19 mouse cellular contexts compared by ENCODE assay signal in the genomic region with DNA sequence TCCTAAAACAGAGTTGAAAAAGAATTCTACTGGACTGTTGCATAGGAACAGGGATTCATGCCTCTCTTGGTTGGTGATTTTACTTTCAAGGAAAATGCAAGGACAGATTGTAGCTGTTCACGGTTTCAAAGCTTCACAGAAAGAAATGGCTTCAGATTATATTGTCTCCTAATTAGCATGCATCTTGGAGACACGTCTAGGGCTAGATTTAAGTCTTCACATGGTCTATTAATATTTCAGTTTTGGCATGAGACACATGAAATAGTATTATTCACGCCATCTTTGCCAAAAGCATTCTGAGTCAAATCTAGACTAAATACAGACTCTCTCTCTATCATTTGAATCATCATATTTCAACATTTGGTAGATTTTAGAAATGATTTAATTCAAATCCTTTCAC. TPM values are rescaled to one million over a fixed set of nuclear protein-coding genes. Genes with fewer than 3 reads are reported as not detected.
DNase-seq lines count a peak whose midpoint lies in the region; ATAC-seq and TF ChIP-seq lines count a peak whose summit lies in the region.
"Had no signal": no experiment of that assay in that cellular context is flagged by ENCODE, and none has a peak within 500 bp of the region (broad histone marks: within the 10 kb centered on the region; RNA-seq: fewer than 3 reads in every experiment).

No protein-coding gene starts in this region.

- no peak overlapping the region for H3K27ac ChIP-seq in forebrain, embryonic 13.5 days
- H3K27ac ChIP-seq in forebrain, embryonic 11.5 days (ENCODE audit: low read depth, low read length) = no peak overlapping the region
- peak overlapping the region; percentile 78; the same call in 1 of the 2 replicates for H3K27ac ChIP-seq in kidney, adult 2 months (ENCODE audit: insufficient read depth, low read depth, low read length)
- 0 out of 2 replicates have a peak overlapping the region, but pooled peaks have one; percentile 60 for H3K27ac ChIP-seq in forebrain, postnatal 0 days (ENCODE audit: low read depth, low read length)
- no peak overlapping the region for H3K27ac ChIP-seq in limb, embryonic 10.5 days
- H3K27ac ChIP-seq in intestine, embryonic 15.5 days = no peak overlapping the region
- H3K27ac ChIP-seq: gastrocnemius, adult 2 months; heart, embryonic 13.5 days; hindbrain, embryonic 15.5 days; kidney, embryonic 15.5 days had no signal

- TF ChIP-seq POLR2A in kidney, adult 2 months (IDR thresholded peaks at IDR 0.05; ENCODE audit: low read depth, low read length) = no peak
- no peak for TF ChIP-seq POLR2A in brain, embryonic 14.5 days (IDR thresholded peaks at IDR 0.05; ENCODE audit: borderline replicate concordance, extremely low read depth, insufficient read depth, insufficient read length, poor library complexity, severe bottlenecking)

- no peak overlapping the region for H3K4me2 ChIP-seq in forebrain, embryonic 13.5 days
- no peak overlapping the region for H3K4me2 ChIP-seq in forebrain, embryonic 11.5 days (ENCODE audit: low read depth, low read length, severe bottlenecking)
- no peak overlapping the region for H3K4me2 ChIP-seq in forebrain, postnatal 0 days (ENCODE audit: low read depth)
- H3K4me2 ChIP-seq in intestine, embryonic 15.5 days (replicated peaks) = no peak overlapping the region
- H3K4me2 ChIP-seq: heart, embryonic 13.5 days; hindbrain, embryonic 15.5 days; kidney, embryonic 15.5 days had no signal

- DNase-seq in forebrain, embryonic 11.5 days (ENCODE audit: low spot score) = no peak
- DNase-seq in kidney, adult 2 months = no peak
- DNase-seq in kidney, adult 9 months = no peak
- peak; percentile 26 for DNase-seq in brain, embryonic 14.5 days (ENCODE audit: low read depth)
- peak; percentile 64 for DNase-seq in forebrain, postnatal 0 days
- no peak for DNase-seq in limb, embryonic 10.5 days (ENCODE audit: low spot score)
- DNase-seq: adrenal gland, adult 2 months; adrenal gland, postnatal 36 days; cerebellum, adult 2 months; cerebellum, postnatal 10 days; gastrocnemius, adult 2 months; gastrocnemius, postnatal 25 days; heart, postnatal 36 days; kidney, adult 11 months had no signal

- no peak for TF ChIP-seq CTCF in kidney, adult 2 months (conservative IDR thresholded peaks at IDR 0.05; ENCODE audit: insufficient read depth, insufficient read length, low read depth, low read length)
- TF ChIP-seq CTCF in brain, embryonic 14.5 days (IDR thresholded peaks at IDR 0.05; ENCODE audit: borderline replicate concordance, extremely low read depth, insufficient read depth, insufficient read length) = no peak
- TF ChIP-seq CTCF in forebrain, postnatal 0 days (IDR thresholded peaks at IDR 0.05; ENCODE audit: low read depth) = no peak

- H3K27me3 ChIP-seq in forebrain, embryonic 13.5 days = no peaks in the 10 kb centered on the region
- H3K27me3 ChIP-seq in forebrain, embryonic 11.5 days (ENCODE audit: control insufficient read depth, insufficient read depth, low read length) = no peaks in the 10 kb centered on the region
- no peaks in the 10 kb centered on the region for H3K27me3 ChIP-seq in kidney, adult 2 months (replicated peaks; ENCODE audit: control insufficient read depth, insufficient read depth, low read length)
- no peaks in the 10 kb centered on the region for H3K27me3 ChIP-seq in forebrain, postnatal 0 days (ENCODE audit: insufficient read depth, low read length)
- H3K27me3 ChIP-seq in limb, embryonic 10.5 days (ENCODE audit: low read depth, poor library complexity, severe bottlenecking) = no peaks in the 10 kb centered on the region
- H3K27me3 ChIP-seq in intestine, embryonic 15.5 days (replicated peaks) = no peaks in the 10 kb centered on the region
- H3K27me3 ChIP-seq: heart, embryonic 13.5 days; hindbrain, embryonic 15.5 days; kidney, embryonic 15.5 days had no signal

- H3K9ac ChIP-seq in forebrain, embryonic 13.5 days = no peak overlapping the region
- H3K9ac ChIP-seq in forebrain, embryonic 11.5 days (ENCODE audit: low read length) = no peak overlapping the region
- no peak overlapping the region for H3K9ac ChIP-seq in forebrain, postnatal 0 days
- no peak overlapping the region for H3K9ac ChIP-seq in intestine, embryonic 15.5 days
- H3K9ac ChIP-seq: heart, embryonic 13.5 days; hindbrain, embryonic 15.5 days; kidney, embryonic 15.5 days had no signal

- H3K4me3 ChIP-seq in forebrain, embryonic 13.5 days = no peak overlapping the region
- no peak overlapping the region for H3K4me3 ChIP-seq in forebrain, embryonic 11.5 days (ENCODE audit: low read depth, low read length)
- H3K4me3 ChIP-seq in kidney, adult 2 months (ENCODE audit: insufficient read depth, low read depth, low read length) = no peak overlapping the region
- no peak overlapping the region for H3K4me3 ChIP-seq in forebrain, postnatal 0 days (ENCODE audit: low read depth, low read length)
- H3K4me3 ChIP-seq in limb, embryonic 10.5 days = no peak overlapping the region
- no peak overlapping the region for H3K4me3 ChIP-seq in intestine, embryonic 15.5 days (replicated peaks)
- H3K4me3 ChIP-seq: gastrocnemius, adult 2 months; heart, embryonic 13.5 days; hindbrain, embryonic 15.5 days; kidney, embryonic 15.5 days had no signal

- peak; percentile 48; the same call in 1 of the 2 replicates for ATAC-seq in forebrain, embryonic 13.5 days
- no peak for ATAC-seq in forebrain, embryonic 11.5 days (replicated peaks; ENCODE audit: low FRiP score)
- ATAC-seq in forebrain, postnatal 0 days = peak; percentile 94
- no peak for ATAC-seq in intestine, embryonic 15.5 days

- H3K9me3 ChIP-seq in forebrain, embryonic 13.5 days (replicated peaks) = no peaks in the 10 kb centered on the region
- H3K9me3 ChIP-seq in forebrain, embryonic 11.5 days (ENCODE audit: control insufficient read depth, low read length) = no peaks in the 10 kb centered on the region
- no peaks in the 10 kb centered on the region for H3K9me3 ChIP-seq in forebrain, postnatal 0 days (ENCODE audit: low read length)
- H3K9me3 ChIP-seq in limb, embryonic 10.5 days (replicated peaks) = no peaks in the 10 kb centered on the region
- no peaks in the 10 kb centered on the region for H3K9me3 ChIP-seq in intestine, embryonic 15.5 days
- H3K9me3 ChIP-seq: hindbrain, embryonic 15.5 days; kidney, embryonic 15.5 days had no signal

- no peaks in the 10 kb centered on the region for H3K4me1 ChIP-seq in forebrain, embryonic 13.5 days
- no peaks in the 10 kb centered on the region for H3K4me1 ChIP-seq in forebrain, embryonic 11.5 days (replicated peaks; ENCODE audit: control insufficient read depth, insufficient read depth, low read length)
- H3K4me1 ChIP-seq in kidney, adult 2 months (ENCODE audit: control insufficient read depth, insufficient read depth, low read length) = peaks cover 17% of the 10 kb centered on the region; the same call in 1 of the 2 replicates
- no peaks in the 10 kb centered on the region for H3K4me1 ChIP-seq in forebrain, postnatal 0 days (ENCODE audit: insufficient read depth)
- no peaks in the 10 kb centered on the region for H3K4me1 ChIP-seq in limb, embryonic 10.5 days
- no peaks in the 10 kb centered on the region for H3K4me1 ChIP-seq in intestine, embryonic 15.5 days (replicated peaks)
- H3K4me1 ChIP-seq: heart, embryonic 13.5 days; hindbrain, embryonic 15.5 days; kidney, embryonic 15.5 days had no signal

- H3K36me3 ChIP-seq in forebrain, embryonic 13.5 days (ENCODE audit: poor library complexity, severe bottlenecking) = no peaks in the 10 kb centered on the region
- no peaks in the 10 kb centered on the region for H3K36me3 ChIP-seq in forebrain, embryonic 11.5 days (ENCODE audit: control insufficient read depth, insufficient read depth, low read length)
- H3K36me3 ChIP-seq in kidney, adult 2 months (ENCODE audit: control insufficient read depth, insufficient read depth, low read length) = no peaks in the 10 kb centered on the region
- H3K36me3 ChIP-seq in forebrain, postnatal 0 days (ENCODE audit: insufficient read depth) = no peaks in the 10 kb centered on the region
- H3K36me3 ChIP-seq in limb, embryonic 10.5 days = no peaks in the 10 kb centered on the region
- H3K36me3 ChIP-seq in intestine, embryonic 15.5 days = no peaks in the 10 kb centered on the region
- H3K36me3 ChIP-seq: heart, embryonic 13.5 days; hindbrain, embryonic 15.5 days; kidney, embryonic 15.5 days had no signal

- WGBS in forebrain, embryonic 13.5 days = 78% methylated on average over 3 of the region's 3 CpGs
- 79% methylated on average over 3 of the region's 3 CpGs for WGBS in forebrain, embryonic 11.5 days
- 83% methylated on average over 3 of the region's 3 CpGs for WGBS in kidney, adult 2 months
- 46% methylated on average over 3 of the region's 3 CpGs for WGBS in forebrain, postnatal 0 days
- WGBS in limb, embryonic 10.5 days = 79% methylated on average over 3 of the region's 3 CpGs
- WGBS in intestine, embryonic 15.5 days = 76% methylated on average over 3 of the region's 3 CpGs

RNA-seq across cellular contexts. Expression of gene Cul3, which starts 50.1 kb away (rescaled TPM):
- 35.1 and 39.6 TPM in 2 replicates for polyA plus RNA-seq in forebrain, embryonic 13.5 days (2015; fragmentation: Nextera tagmentation; extraction: Ambion mirVana)
- 47.9 and 51.7 TPM in 2 replicates for polyA plus RNA-seq in forebrain, embryonic 11.5 days (2014; fragmentation: Nextera tagmentation; extraction: Ambion mirVana)
- polyA plus RNA-seq in kidney, adult 2 months (2012; rRNA removed) = 15.8 and 23.9 TPM in 2 replicates
- 49.3 and 75.0 TPM in 2 replicates for polyA plus RNA-seq in brain, embryonic 14.5 days (2012; rRNA removed)
- total RNA-seq in forebrain, postnatal 0 days (2014; rRNA removed) = 93.3 and 99.6 TPM in 2 replicates
- polyA plus RNA-seq in forebrain, postnatal 0 days (2015; fragmentation: Nextera tagmentation; extraction: Ambion mirVana) = 24.7 and 25.5 TPM in 2 replicates
- polyA plus RNA-seq in limb, embryonic 10.5 days (2016; fragmentation: Nextera tagmentation; extraction: Ambion mirVana) = 31.7 and 33.7 TPM in 2 replicates
- polyA plus RNA-seq in intestine, embryonic 15.5 days (2015; fragmentation: Nextera tagmentation; extraction: Ambion mirVana) = 29.5 and 31.5 TPM in 2 replicates

Comparison
In these comparisons a context has a peak if more than half of its experiments do, and no peak if none do; other contexts are left out.
1. ATAC-seq: peak in forebrain, embryonic 13.5 days (single experiment) and forebrain, postnatal 0 days (single experiment); none in forebrain, embryonic 11.5 days (single experiment) and intestine, embryonic 15.5 days (single experiment).
2. H3K27ac ChIP-seq: peak in kidney, adult 2 months (single experiment) and forebrain, postnatal 0 days (single experiment); none in forebrain, embryonic 13.5 days (single experiment), forebrain, embryonic 11.5 days (single experiment), limb, embryonic 10.5 days (single experiment) and intestine, embryonic 15.5 days (single experiment).
3. DNase-seq: peak in brain, embryonic 14.5 days (single experiment) and forebrain, postnatal 0 days (single experiment); none in forebrain, embryonic 11.5 days (single experiment), kidney, adult 2 months (single experiment), kidney, adult 9 months (single experiment) and limb, embryonic 10.5 days (single experiment).